ENCODE assay signal across 16 mouse cellular contexts in genomic region chr14:99579765-99580266, GRCm38 (mm10).
DNase-seq lines count a peak whose midpoint lies in the region; ATAC-seq lines count a peak whose summit lies in the region.
"Had no signal": no experiment of that assay in that cellular context is flagged by ENCODE, and none has a peak within 500 bp of the region (broad histone marks: within the 10 kb centered on the region; RNA-seq: fewer than 3 reads in every experiment).

No protein-coding gene starts in this region.

- no peak for DNase-seq in forebrain, embryonic 10.5 days (ENCODE audit: extremely low spot score, low spot score)
- no peak for DNase-seq in kidney, postnatal 4 days
- no peak for DNase-seq in B cell, adult 2 months
- DNase-seq: adrenal gland, postnatal 36 days; cerebellum, adult 9-10 months; embryo, embryonic 11 days; kidney, postnatal 25 days; right cerebral cortex, postnatal 4 days had no signal

- no peak for ATAC-seq in forebrain, embryonic 13.5 days
- ATAC-seq in kidney, embryonic 15.5 days (replicated peaks; ENCODE audit: low FRiP score), result no peak
- ATAC-seq in embryonic facial prominence, embryonic 15.5 days (ENCODE audit: insufficient number of reproducible peaks, low FRiP score, low TSS enrichment, low read depth), result no peak
- ATAC-seq in stomach, embryonic 14.5 days (ENCODE audit: insufficient number of reproducible peaks, insufficient read depth, low FRiP score, low read depth), result 0 out of 2 replicates have a peak, but pooled peaks have one; percentile 12
- ATAC-seq in neural tube, embryonic 15.5 days (ENCODE audit: low FRiP score), result no peak
- ATAC-seq: activated CD4-positive, CD25-positive, alpha-beta regulatory T cell, adult 4 months had no signal

- no peak overlapping the region for H3K9ac ChIP-seq in forebrain, embryonic 13.5 days
- H3K9ac ChIP-seq in kidney, embryonic 15.5 days, result no peak overlapping the region
- no peak overlapping the region for H3K9ac ChIP-seq in embryonic facial prominence, embryonic 15.5 days
- H3K9ac ChIP-seq in stomach, embryonic 14.5 days (replicated peaks; ENCODE audit: low read depth, low read length), result no peak overlapping the region
- H3K9ac ChIP-seq in neural tube, embryonic 15.5 days (replicated peaks), result no peak overlapping the region
- H3K9ac ChIP-seq: liver, embryonic 14.5 days; midbrain, embryonic 15.5 days had no signal

- no peaks in the 10 kb centered on the region for H3K27me3 ChIP-seq in forebrain, embryonic 13.5 days
- no peaks in the 10 kb centered on the region for H3K27me3 ChIP-seq in forebrain, embryonic 10.5 days (ENCODE audit: poor library complexity, severe bottlenecking)
- no peaks in the 10 kb centered on the region for H3K27me3 ChIP-seq in kidney, embryonic 15.5 days
- H3K27me3 ChIP-seq in embryonic facial prominence, embryonic 15.5 days, result no peaks in the 10 kb centered on the region
- H3K27me3 ChIP-seq in stomach, embryonic 14.5 days (ENCODE audit: control insufficient read depth, insufficient read depth, low read length), result no peaks in the 10 kb centered on the region
- no peaks in the 10 kb centered on the region for H3K27me3 ChIP-seq in neural tube, embryonic 15.5 days (replicated peaks)
- H3K27me3 ChIP-seq: midbrain, embryonic 15.5 days had no signal

- no peak overlapping the region for H3K4me3 ChIP-seq in forebrain, embryonic 13.5 days
- no peak overlapping the region for H3K4me3 ChIP-seq in forebrain, embryonic 10.5 days
- no peak overlapping the region for H3K4me3 ChIP-seq in kidney, embryonic 15.5 days (replicated peaks)
- no peak overlapping the region for H3K4me3 ChIP-seq in embryonic facial prominence, embryonic 15.5 days (replicated peaks)
- H3K4me3 ChIP-seq in stomach, embryonic 14.5 days (ENCODE audit: low read depth, low read length), result no peak overlapping the region
- no peak overlapping the region for H3K4me3 ChIP-seq in neural tube, embryonic 15.5 days (replicated peaks)
- H3K4me3 ChIP-seq: midbrain, embryonic 15.5 days had no signal

- peak overlapping the region; percentile 22; the same call in 1 of the 2 replicates for H3K4me2 ChIP-seq in forebrain, embryonic 13.5 days
- H3K4me2 ChIP-seq in kidney, embryonic 15.5 days, result peak overlapping the region; percentile 57; the same call in 1 of the 2 replicates
- peak overlapping the region; percentile 53; the same call in 1 of the 2 replicates for H3K4me2 ChIP-seq in embryonic facial prominence, embryonic 15.5 days (replicated peaks)
- H3K4me2 ChIP-seq in stomach, embryonic 14.5 days (replicated peaks; ENCODE audit: low read depth, low read length), result 0 out of 2 replicates have a peak overlapping the region, but pooled peaks have one; percentile 7
- no peak overlapping the region; the same call in 1 of the 2 replicates for H3K4me2 ChIP-seq in neural tube, embryonic 15.5 days
- H3K4me2 ChIP-seq: midbrain, embryonic 15.5 days had no signal

- WGBS in forebrain, embryonic 13.5 days, result 78% methylated on average over 4 of the region's 4 CpGs
- 83% methylated on average over 4 of the region's 4 CpGs for WGBS in forebrain, embryonic 10.5 days
- 74% methylated on average over 4 of the region's 4 CpGs for WGBS in kidney, embryonic 15.5 days
- WGBS in embryonic facial prominence, embryonic 15.5 days, result 50% methylated on average over 4 of the region's 4 CpGs
- 56% methylated on average over 4 of the region's 4 CpGs for WGBS in stomach, embryonic 14.5 days
- WGBS in neural tube, embryonic 15.5 days, result 81% methylated on average over 4 of the region's 4 CpGs

- no peaks in the 10 kb centered on the region for H3K36me3 ChIP-seq in forebrain, embryonic 13.5 days (ENCODE audit: poor library complexity, severe bottlenecking)
- no peaks in the 10 kb centered on the region for H3K36me3 ChIP-seq in forebrain, embryonic 10.5 days (replicated peaks)
- H3K36me3 ChIP-seq in kidney, embryonic 15.5 days, result no peaks in the 10 kb centered on the region
- no peaks in the 10 kb centered on the region for H3K36me3 ChIP-seq in embryonic facial prominence, embryonic 15.5 days
- H3K36me3 ChIP-seq in stomach, embryonic 14.5 days (ENCODE audit: control insufficient read depth, insufficient read depth, low read length), result no peaks in the 10 kb centered on the region
- no peaks in the 10 kb centered on the region for H3K36me3 ChIP-seq in neural tube, embryonic 15.5 days
- H3K36me3 ChIP-seq: midbrain, embryonic 15.5 days had no signal

- H3K27ac ChIP-seq in forebrain, embryonic 13.5 days, result no peak overlapping the region
- H3K27ac ChIP-seq in forebrain, embryonic 10.5 days, result no peak overlapping the region
- 0 out of 2 replicates have a peak overlapping the region, but pooled peaks have one; percentile 63 for H3K27ac ChIP-seq in kidney, embryonic 15.5 days
- peak overlapping the region; percentile 87 for H3K27ac ChIP-seq in embryonic facial prominence, embryonic 15.5 days (replicated peaks)
- peak overlapping the region; percentile 84 for H3K27ac ChIP-seq in stomach, embryonic 14.5 days (ENCODE audit: low read length)
- no peak overlapping the region for H3K27ac ChIP-seq in neural tube, embryonic 15.5 days (replicated peaks)
- H3K27ac ChIP-seq: liver, embryonic 14.5 days; midbrain, embryonic 15.5 days had no signal

- 0 out of 2 replicates have a peak, but pooled peaks cover 5% of the 10 kb centered on the region for H3K4me1 ChIP-seq in forebrain, embryonic 13.5 days
- H3K4me1 ChIP-seq in forebrain, embryonic 10.5 days, result peaks cover 7% of the 10 kb centered on the region
- H3K4me1 ChIP-seq in kidney, embryonic 15.5 days, result peaks cover 16% of the 10 kb centered on the region; the same call in 1 of the 2 replicates
- H3K4me1 ChIP-seq in embryonic facial prominence, embryonic 15.5 days, result peaks cover 17% of the 10 kb centered on the region
- H3K4me1 ChIP-seq in stomach, embryonic 14.5 days (ENCODE audit: control insufficient read depth, insufficient read depth, low read length), result no peaks in the 10 kb centered on the region; the same call in 1 of the 2 replicates
- H3K4me1 ChIP-seq in neural tube, embryonic 15.5 days, result no peaks in the 10 kb centered on the region
- H3K4me1 ChIP-seq: midbrain, embryonic 15.5 days had no signal

- no peaks in the 10 kb centered on the region for H3K9me3 ChIP-seq in forebrain, embryonic 13.5 days (replicated peaks)
- H3K9me3 ChIP-seq in forebrain, embryonic 10.5 days, result no peaks in the 10 kb centered on the region
- no peaks in the 10 kb centered on the region for H3K9me3 ChIP-seq in kidney, embryonic 15.5 days (replicated peaks)
- H3K9me3 ChIP-seq in embryonic facial prominence, embryonic 15.5 days (replicated peaks), result no peaks in the 10 kb centered on the region
- no peaks in the 10 kb centered on the region for H3K9me3 ChIP-seq in stomach, embryonic 14.5 days (ENCODE audit: control insufficient read depth, low read depth, low read length)
- H3K9me3 ChIP-seq in neural tube, embryonic 15.5 days (replicated peaks), result no peaks in the 10 kb centered on the region
- H3K9me3 ChIP-seq: midbrain, embryonic 15.5 days had no signal

Comparison
In these comparisons a context has a peak if more than half of its experiments do, and no peak if none do; other contexts are left out.
1. H3K27ac ChIP-seq: peak in kidney, embryonic 15.5 days (single experiment), embryonic facial prominence, embryonic 15.5 days (single experiment) and stomach, embryonic 14.5 days (single experiment); none in forebrain, embryonic 13.5 days (single experiment), forebrain, embryonic 10.5 days (single experiment) and neural tube, embryonic 15.5 days (single experiment).